Mouse (Mus musculus) G1E (cell line): ENCODE results near the gene Akap6. TPM values are rescaled to one million over a fixed set of nuclear protein-coding genes. Genes with fewer than 3 reads are reported as not detected.

ENCODE experiments used
- ATAC-seq: 2 replicates; pipeline ENCODE4 v1.8.0; 2016; ENCODE audit warnings: mild to moderate bottlenecking; ENCODE audit not compliant: insufficient number of reproducible peaks, poor library complexity, low FRiP score, severe bottlenecking; ENCODE audit errors: extremely low read depth
- DNase-seq: peaks from one replicate; pipeline ENCODE4 v3.0.0; 2012; ENCODE audit warnings: low spot score
- H3K27me3 ChIP-seq: 2 replicates; pipeline ENCODE4 v1.6.1; 2012; ENCODE audit warnings: mild to moderate bottlenecking, low read length, inconsistent platforms; ENCODE audit not compliant: insufficient read depth
- H3K36me3 ChIP-seq: replicated peaks from 2 replicates; pipeline ENCODE3; 2012; ENCODE audit warnings: mild to moderate bottlenecking, inconsistent platforms
- H3K4me1 ChIP-seq: 2 replicates; pipeline ENCODE4 v1.6.1; 2012; ENCODE audit warnings: low read depth, low read length, inconsistent platforms, mixed read lengths; ENCODE audit not compliant: insufficient read depth
- H3K4me3 ChIP-seq: 2 replicates; pipeline ENCODE4 v1.5.1; 2012; ENCODE audit warnings: low read depth, mild to moderate bottlenecking, inconsistent platforms, low read length, moderate library complexity, mixed read lengths
- H3K9me3 ChIP-seq: replicated peaks from 2 replicates; pipeline ENCODE4 v1.6.1; 2012; ENCODE audit warnings: inconsistent platforms
- CTCF ChIP-seq: IDR thresholded peaks from 2 replicates; pipeline ENCODE4 v1.5.1; 2012; ENCODE audit warnings: low read depth, low read length, inconsistent platforms, mixed read lengths
- GATA1 ChIP-seq: IDR thresholded peaks from 2 replicates; pipeline ENCODE4 v1.6.1; 2012; ENCODE audit warnings: borderline replicate concordance, low read length, inconsistent platforms, mixed read lengths
- GATA2 ChIP-seq: IDR thresholded peaks from 2 replicates; pipeline ENCODE4 v1.6.1; 2012; ENCODE audit warnings: low read depth, low read length, inconsistent platforms, borderline replicate concordance
- POLR2AphosphoS5 ChIP-seq: IDR thresholded peaks from 2 replicates; pipeline ENCODE4 v1.6.1; 2012; ENCODE audit warnings: low read depth, low read length, inconsistent platforms; ENCODE audit not compliant: insufficient replicate concordance
- TAL1 ChIP-seq: conservative IDR thresholded peaks from 2 replicates; pipeline ENCODE4 v1.6.1; 2012; ENCODE audit warnings: low read depth, low read length, inconsistent platforms, mixed read lengths
- polyA plus RNA-seq: library from polyadenylated mRNA; stranded (reverse); fragments of >175 nt; gene quantifications from 2 replicates; pipeline ENCODE4 v1.2.3, GENCODE M21; 2012
- total RNA-seq, 2 experiments: library from RNA; stranded (forward) in 1 of 2; stranded (reverse) in 1 of 2; fragments of 200-1000 nt in 1 of 2; fragments of >200 nt in 1 of 2; fragmentation: Nextera tagmentation in 1 of 2; gene quantifications; 2 replicates each; pipeline ENCODE4 v1.2.3; 2014 to 2017

The Akap6 gene
- total and polyA plus RNA-seq, 3 experiments, result 0.11 TPM; not detected in 2

- no peak for ATAC-seq
- peaks cover 9% of the 10 kb centered on the region for H3K9me3 ChIP-seq
- no peaks in the 10 kb centered on the region for H3K27me3 ChIP-seq
- no peaks in the 10 kb centered on the region for H3K4me1 ChIP-seq
- H3K36me3 ChIP-seq, result no peaks in the 10 kb centered on the region
- H3K4me3 ChIP-seq, result no peak overlapping the region
- no peak for DNase-seq
- TF ChIP-seq CTCF, result no peak
- TF ChIP-seq GATA2, result no peak
- TF ChIP-seq POLR2AphosphoS5, result no peak
- no peak for TF ChIP-seq GATA1
- TF ChIP-seq TAL1, result no peak
These were observed 56.5 kb downstream of the Akap6 start for GRCm38 (mm10) chr12:52755649-52756048.

DNA sequence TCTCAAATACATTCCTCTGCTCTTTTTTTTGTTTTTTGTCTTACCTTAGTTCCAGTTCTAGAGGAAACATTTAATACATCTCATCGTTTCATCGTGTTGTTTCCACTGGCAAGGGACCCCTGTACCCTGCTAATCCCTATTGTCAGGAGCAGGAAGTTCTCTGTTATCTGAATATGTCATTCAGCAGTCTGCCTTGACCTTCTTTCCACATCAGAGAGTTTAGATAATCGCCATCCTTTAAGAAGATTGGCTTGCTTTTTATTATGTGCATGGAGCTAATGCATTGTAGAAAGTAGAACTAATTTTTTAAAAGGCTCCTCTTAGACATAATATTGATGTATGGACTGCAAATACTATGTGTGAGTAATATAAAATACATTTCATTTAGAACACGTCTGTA lies 58.7 kb downstream of the Akap6 start:
- no peak overlapping the region for H3K4me3 ChIP-seq
- no peaks in the 10 kb centered on the region for H3K4me1 ChIP-seq
- no peak for TF ChIP-seq GATA2
- peaks cover 2% of the 10 kb centered on the region; the same call in 1 of the 2 replicates for H3K9me3 ChIP-seq
- no peaks in the 10 kb centered on the region for H3K27me3 ChIP-seq
- no peaks in the 10 kb centered on the region for H3K36me3 ChIP-seq
- ATAC-seq, result no peak
- DNase-seq, result no peak

GRCm38 (mm10) chr12:52764046-52764445 lies 64.9 kb downstream of the Akap6 start:
- no peak overlapping the region for H3K4me3 ChIP-seq
- no peaks in the 10 kb centered on the region for H3K27me3 ChIP-seq
- H3K4me1 ChIP-seq, result no peaks in the 10 kb centered on the region
- DNase-seq, result no peak
- TF ChIP-seq POLR2AphosphoS5, result no peak
- TF ChIP-seq GATA2, result no peak
- TF ChIP-seq GATA1, result no peak
- no peak for TF ChIP-seq CTCF
- no peak for TF ChIP-seq TAL1
- no peaks in the 10 kb centered on the region for H3K36me3 ChIP-seq
- H3K9me3 ChIP-seq, result peaks cover 2% of the 10 kb centered on the region; the same call in 1 of the 2 replicates
- ATAC-seq, result no peak

DNA sequence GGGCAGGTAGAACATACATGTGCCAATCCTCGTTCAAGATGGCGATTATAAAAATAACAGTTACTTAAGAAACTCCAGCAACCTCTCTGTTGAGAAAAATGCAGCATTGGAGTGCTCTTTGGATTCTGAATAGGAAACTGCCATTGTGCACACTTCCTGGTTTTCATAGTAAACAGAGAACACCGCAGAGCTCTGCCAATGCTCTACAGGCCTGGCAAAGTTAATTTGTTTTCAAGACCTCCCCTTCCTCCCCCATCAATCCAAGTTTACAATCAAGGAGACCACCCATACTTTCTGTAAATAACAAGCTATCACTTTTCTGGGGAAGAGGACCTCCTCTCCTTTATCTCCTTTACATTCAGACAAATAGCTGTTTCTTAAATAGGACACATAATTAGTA lies 65.6 kb downstream of the Akap6 start:
- ATAC-seq (no peak), DNase-seq (no peak)
- Histone ChIP-seq H3K9me3 (peaks cover 2% of the 10 kb centered on the region; the same call in 1 of the 2 replicates), H3K27me3 (no peaks in the 10 kb centered on the region), H3K4me1 (no peaks in the 10 kb centered on the region), H3K36me3 (no peaks in the 10 kb centered on the region), H3K4me3 (no peak overlapping the region)
- TF ChIP-seq GATA1 (no peak), GATA2 (no peak), TAL1 (no peak), CTCF (no peak), POLR2AphosphoS5 (no peak)

DNA sequence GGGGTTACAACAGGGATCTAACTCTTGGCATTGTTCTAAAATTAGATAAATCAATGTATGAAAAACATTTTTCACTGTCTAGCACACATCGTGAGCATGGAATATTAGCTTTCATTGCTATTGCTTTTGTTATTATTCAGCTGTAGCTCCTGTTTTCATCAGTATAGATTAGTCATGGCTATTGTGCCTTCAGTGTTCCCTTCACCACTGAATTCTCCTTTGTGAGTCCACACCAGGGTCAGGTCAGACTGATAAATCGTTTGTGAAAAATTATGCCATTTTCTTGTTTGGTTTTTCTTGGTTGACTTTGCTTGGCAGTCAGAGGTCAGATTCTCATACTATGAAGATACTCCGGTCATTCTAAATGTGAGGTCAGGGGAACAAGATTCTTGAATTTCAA lies 70.4 kb downstream of the Akap6 start:
- DNase-seq (no peak), ATAC-seq (no peak)
- Histone ChIP-seq H3K4me3 (no peak overlapping the region), H3K36me3 (no peaks in the 10 kb centered on the region), H3K9me3 (peaks cover 17% of the 10 kb centered on the region), H3K27me3 (no peaks in the 10 kb centered on the region), H3K4me1 (no peaks in the 10 kb centered on the region)
- TF ChIP-seq GATA2 (no peak), POLR2AphosphoS5 (no peak), CTCF (no peak), TAL1 (no peak), GATA1 (no peak)

DNA sequence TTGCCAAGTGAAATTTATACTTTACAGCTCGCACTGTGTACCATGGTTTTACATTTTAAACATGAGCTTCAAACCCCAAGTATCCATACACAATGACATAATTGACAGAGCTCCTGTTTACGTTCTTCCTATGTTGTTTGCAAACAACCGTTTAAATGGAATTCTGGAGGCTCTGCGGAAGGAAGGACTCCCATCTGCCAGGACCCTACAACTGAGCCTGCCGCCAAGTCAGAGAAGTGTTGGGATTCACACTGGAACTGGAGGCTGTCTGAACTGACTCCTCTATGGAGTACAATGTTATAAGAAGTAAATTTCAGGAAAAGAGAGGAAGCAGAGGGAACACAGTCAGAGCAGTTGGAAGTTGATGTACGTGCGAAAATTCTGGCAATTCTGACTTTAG lies 72.7 kb downstream of the Akap6 start:
- ATAC-seq, result no peak
- no peak for DNase-seq
- TF ChIP-seq TAL1 (no peak), CTCF (no peak), GATA2 (no peak), GATA1 (no peak), POLR2AphosphoS5 (no peak)
- Histone ChIP-seq H3K4me1 (no peaks in the 10 kb centered on the region), H3K9me3 (peaks cover 17% of the 10 kb centered on the region), H3K4me3 (no peak overlapping the region), H3K27me3 (no peaks in the 10 kb centered on the region), H3K36me3 (no peaks in the 10 kb centered on the region)
